Mouse (Mus musculus) embryonic facial prominence, embryonic 12.5 days (tissue): ENCODE data around the gene Lmo2. TPM values are rescaled to one million over a fixed set of nuclear protein-coding genes. Genes with fewer than 3 reads are reported as not detected.

ENCODE experiments used
- ATAC-seq: fragments of 200-750 bp; cut with Nextera tagmentation; 2 replicates; pipeline ENCODE4 v1.8.0; 2017; ENCODE audit not compliant: insufficient number of reproducible peaks, insufficient read depth, low FRiP score, low TSS enrichment
- H3K27ac ChIP-seq: fragments of 300-500 bp; sonication (generic); 2 replicates; pipeline ENCODE4 v1.5.1; 2016; ENCODE audit warnings: mild to moderate bottlenecking
- H3K27me3 ChIP-seq: fragments of 300-500 bp; sonication (generic); 2 replicates; pipeline ENCODE4 v1.6.1; 2016; ENCODE audit warnings: mild to moderate bottlenecking, moderate library complexity
- H3K36me3 ChIP-seq: fragments of 300-500 bp; sonication (generic); 2 replicates; pipeline ENCODE4 v1.6.1; 2016; ENCODE audit warnings: mild to moderate bottlenecking
- H3K4me1 ChIP-seq: fragments of 300-500 bp; sonication (generic); 2 replicates; pipeline ENCODE4 v1.6.1; 2016
- H3K4me2 ChIP-seq: fragments of 300-500 bp; sonication (generic); replicated peaks from 2 replicates; pipeline ENCODE4 v1.6.1; 2016; ENCODE audit warnings: mild to moderate bottlenecking, moderate library complexity
- H3K4me3 ChIP-seq: fragments of 300-500 bp; sonication (generic); 2 replicates; pipeline ENCODE4 v1.5.1; 2016; ENCODE audit warnings: mild to moderate bottlenecking
- H3K9ac ChIP-seq: fragments of 300-500 bp; sonication (generic); 2 replicates; pipeline ENCODE4 v1.6.1; 2016; ENCODE audit warnings: mild to moderate bottlenecking, moderate library complexity
- H3K9me3 ChIP-seq: fragments of 300-500 bp; sonication (generic); 2 replicates; pipeline ENCODE4 v1.6.1; 2016; ENCODE audit warnings: mild to moderate bottlenecking, moderate library complexity
- WGBS: fragments of 180-500 bp; shearing (Covaris S2); methylation state at CpG from one replicate; pipeline ENCODE4 v1.1.7; 2016; 5-methylcytosine and 5-hydroxymethylcytosine counted together
- polyA plus RNA-seq: library from polyadenylated mRNA; unstranded; fragments of >200 nt; fragmentation: Nextera tagmentation; extraction: Ambion mirVana; gene quantifications from 2 replicates; pipeline ENCODE4 v1.2.1, GENCODE M21; 2016

The Lmo2 gene
- polyA plus RNA-seq, 1 experiment from 2014 or later: 17.8 TPM

- Histone ChIP-seq H3K9me3 (no peaks in the 10 kb centered on the region), H3K4me3 (no peak overlapping the region), H3K9ac (no peak overlapping the region), H3K4me1 (0 out of 2 replicates have a peak, but pooled peaks cover 3% of the 10 kb centered on the region), H3K27me3 (no peaks in the 10 kb centered on the region), H3K27ac (no peak overlapping the region), H3K4me2 (no peak overlapping the region), H3K36me3 (no peaks in the 10 kb centered on the region)
- WGBS: 70% methylated on average over 7 of the region's 7 CpGs
- no peak for ATAC-seq
Observed at GRCm38 (mm10) chr2:103931511-103931911, 26.3 kb upstream of the Lmo2 start.

GRCm38 (mm10) chr2:103932025-103932424 is 25.8 kb upstream of the Lmo2 start:
- Histone ChIP-seq H3K9me3 (no peaks in the 10 kb centered on the region), H3K27ac (no peak overlapping the region), H3K9ac (no peak overlapping the region), H3K4me2 (no peak overlapping the region), H3K27me3 (no peaks in the 10 kb centered on the region), H3K36me3 (no peaks in the 10 kb centered on the region), H3K4me3 (no peak overlapping the region), H3K4me1 (0 out of 2 replicates have a peak, but pooled peaks cover 3% of the 10 kb centered on the region)
- ATAC-seq: no peak
- WGBS: 61% methylated on average over 2 of the region's 2 CpGs

- 76% methylated on average over 9 of the region's 9 CpGs for WGBS
- H3K4me1 ChIP-seq: 0 out of 2 replicates have a peak, but pooled peaks cover 3% of the 10 kb centered on the region
Observed at GRCm38 (mm10) chr2:103932480-103932879, 25.3 kb upstream of the Lmo2 start.

GRCm38 (mm10) chr2:103934270-103934669 is 23.5 kb upstream of the Lmo2 start:
- Histone ChIP-seq H3K27me3 (no peaks in the 10 kb centered on the region), H3K9me3 (no peaks in the 10 kb centered on the region), H3K4me1 (no peaks in the 10 kb centered on the region), H3K4me3 (no peak overlapping the region), H3K4me2 (no peak overlapping the region), H3K36me3 (no peaks in the 10 kb centered on the region), H3K9ac (no peak overlapping the region), H3K27ac (no peak overlapping the region)
- WGBS: 62% methylated on average over 7 of the region's 7 CpGs
- no peak for ATAC-seq

More at GRCm38 (mm10) chr2:103932480-103932879, 25.3 kb upstream of the Lmo2 start:
- H3K27ac ChIP-seq: no peak overlapping the region
- no peak for ATAC-seq
- no peaks in the 10 kb centered on the region for H3K9me3 ChIP-seq
- no peaks in the 10 kb centered on the region for H3K36me3 ChIP-seq
- H3K4me2 ChIP-seq: no peak overlapping the region
- H3K27me3 ChIP-seq: no peaks in the 10 kb centered on the region
- H3K9ac ChIP-seq: no peak overlapping the region
- H3K4me3 ChIP-seq: no peak overlapping the region

GRCm38 (mm10) chr2:103934670-103935069 is 23.1 kb upstream of the Lmo2 start:
- Histone ChIP-seq H3K27me3 (no peaks in the 10 kb centered on the region), H3K9me3 (no peaks in the 10 kb centered on the region), H3K4me1 (no peaks in the 10 kb centered on the region), H3K4me2 (no peak overlapping the region), H3K36me3 (no peaks in the 10 kb centered on the region), H3K27ac (no peak overlapping the region), H3K9ac (no peak overlapping the region), H3K4me3 (no peak overlapping the region)
- no peak for ATAC-seq
- 68% methylated on average over 3 of the region's 3 CpGs for WGBS

- no peaks in the 10 kb centered on the region for H3K27me3 ChIP-seq
- H3K36me3 ChIP-seq: no peaks in the 10 kb centered on the region
- no peak overlapping the region for H3K27ac ChIP-seq
- 66% methylated on average over 10 of the region's 10 CpGs for WGBS
- no peak for ATAC-seq
- H3K4me2 ChIP-seq: no peak overlapping the region
- H3K4me3 ChIP-seq: no peak overlapping the region
- no peaks in the 10 kb centered on the region for H3K9me3 ChIP-seq
- no peaks in the 10 kb centered on the region for H3K4me1 ChIP-seq
- no peak overlapping the region for H3K9ac ChIP-seq
Observed at GRCm38 (mm10) chr2:103935691-103936435, 21.9 kb upstream of the Lmo2 start.

- no peak overlapping the region for H3K4me3 ChIP-seq
- ATAC-seq: no peak
- H3K27ac ChIP-seq: no peak overlapping the region
- no peak overlapping the region for H3K9ac ChIP-seq
- H3K36me3 ChIP-seq: no peaks in the 10 kb centered on the region
- no peaks in the 10 kb centered on the region for H3K9me3 ChIP-seq
- WGBS: 86% methylated on average over 2 of the region's 2 CpGs
- no peak overlapping the region for H3K4me2 ChIP-seq
- no peaks in the 10 kb centered on the region for H3K27me3 ChIP-seq
- no peaks in the 10 kb centered on the region for H3K4me1 ChIP-seq
Observed at GRCm38 (mm10) chr2:103936666-103937065, 21.1 kb upstream of the Lmo2 start.

GRCm38 (mm10) chr2:103937670-103938069 is 20.1 kb upstream of the Lmo2 start:
- WGBS: 76% methylated on average over 2 of the region's 2 CpGs

GRCm38 (mm10) chr2:103938573-103938972 is 19.2 kb upstream of the Lmo2 start:
- Histone ChIP-seq H3K27me3 (no peaks in the 10 kb centered on the region), H3K9me3 (no peaks in the 10 kb centered on the region), H3K36me3 (no peaks in the 10 kb centered on the region), H3K27ac (no peak overlapping the region), H3K4me1 (no peaks in the 10 kb centered on the region), H3K4me2 (no peak overlapping the region), H3K9ac (no peak overlapping the region), H3K4me3 (no peak overlapping the region)
- 59% methylated on average over 1 of the region's 1 CpGs for WGBS
- no peak for ATAC-seq

More at GRCm38 (mm10) chr2:103937670-103938069, 20.1 kb upstream of the Lmo2 start:
- H3K9me3 ChIP-seq: no peaks in the 10 kb centered on the region
- H3K9ac ChIP-seq: no peak overlapping the region
- H3K27ac ChIP-seq: no peak overlapping the region
- H3K36me3 ChIP-seq: no peaks in the 10 kb centered on the region
- no peak overlapping the region for H3K4me3 ChIP-seq
- no peak for ATAC-seq
- H3K4me2 ChIP-seq: no peak overlapping the region
- H3K27me3 ChIP-seq: no peaks in the 10 kb centered on the region
- H3K4me1 ChIP-seq: no peaks in the 10 kb centered on the region

- H3K4me2 ChIP-seq: no peak overlapping the region
- no peaks in the 10 kb centered on the region for H3K36me3 ChIP-seq
- no peak for ATAC-seq
- no peaks in the 10 kb centered on the region for H3K4me1 ChIP-seq
- H3K27ac ChIP-seq: no peak overlapping the region
- H3K9ac ChIP-seq: no peak overlapping the region
- H3K9me3 ChIP-seq: no peaks in the 10 kb centered on the region
- H3K4me3 ChIP-seq: no peak overlapping the region
- H3K27me3 ChIP-seq: no peaks in the 10 kb centered on the region
Observed at GRCm38 (mm10) chr2:103939003-103939402, 18.8 kb upstream of the Lmo2 start.

GRCm38 (mm10) chr2:103941085-103941484 is 16.7 kb upstream of the Lmo2 start:
- ATAC-seq: no peak
- no peak overlapping the region for H3K27ac ChIP-seq
- H3K36me3 ChIP-seq: no peaks in the 10 kb centered on the region
- H3K4me3 ChIP-seq: no peak overlapping the region
- no peak overlapping the region for H3K4me2 ChIP-seq
- no peak overlapping the region for H3K9ac ChIP-seq
- H3K27me3 ChIP-seq: no peaks in the 10 kb centered on the region
- 70% methylated on average over 3 of the region's 3 CpGs for whole genome bisulfite sequencing
- H3K9me3 ChIP-seq: no peaks in the 10 kb centered on the region
- H3K4me1 ChIP-seq: no peaks in the 10 kb centered on the region

- 87% methylated on average over 2 of the region's 2 CpGs for WGBS
- no peaks in the 10 kb centered on the region for H3K9me3 ChIP-seq
- H3K4me3 ChIP-seq: no peak overlapping the region
- no peak overlapping the region for H3K4me2 ChIP-seq
- no peak for ATAC-seq
- no peaks in the 10 kb centered on the region for H3K4me1 ChIP-seq
- H3K27me3 ChIP-seq: no peaks in the 10 kb centered on the region
- H3K27ac ChIP-seq: no peak overlapping the region
- H3K9ac ChIP-seq: no peak overlapping the region
- no peaks in the 10 kb centered on the region for H3K36me3 ChIP-seq
Observed at GRCm38 (mm10) chr2:103944859-103945258, 12.9 kb upstream of the Lmo2 start.
